Mouse (Mus musculus) central nervous system, embryonic 18 days (tissue): ENCODE measurements around the gene Olfr1282. TPM values are rescaled to one million over a fixed set of nuclear protein-coding genes. Genes with fewer than 3 reads are reported as not detected.

ENCODE experiments used
- polyA plus RNA-seq: library from polyadenylated mRNA; depleted of rRNA; stranded (reverse); fragments of >200 nt; gene quantifications from 2 replicates; pipeline ENCODE4 v1.2.3, GENCODE M21; 2012; rRNA removed

The Olfr1282 gene
- polyA plus RNA-seq, result not detected in 2 replicates

DNA sequence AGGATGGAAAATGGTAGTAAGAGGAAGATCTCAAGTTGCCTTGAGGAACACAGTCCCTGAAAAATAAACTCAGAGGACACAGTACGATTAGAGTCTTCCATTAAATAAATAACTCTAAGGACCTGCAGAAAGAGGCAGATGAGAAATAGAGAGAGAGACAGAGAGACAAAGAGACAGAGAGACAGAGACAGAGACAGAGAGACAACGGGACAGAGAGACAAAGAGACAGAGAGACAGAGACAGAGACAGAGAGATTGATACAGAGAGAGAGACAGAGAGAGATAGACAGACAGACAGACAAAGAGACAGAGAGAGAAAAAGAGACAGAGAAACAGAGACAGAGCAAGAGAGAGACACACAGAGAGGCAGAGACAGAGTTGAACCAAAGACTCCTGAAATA, at the start of gene Olfr1282:
Gene Olfr1282, minus strand, starts transcription at position 101 of the 400 bp plus-strand sequence.

GRCm38 (mm10) chr2:111375222-111375621, 39.3 kb upstream of the Olfr1282 start, which contains the start of gene Olfr1284:
Gene Olfr1284 (plus strand): TSS chr2:111375522.

GRCm38 (mm10) chr2:111366490-111366889, 30.6 kb upstream of the Olfr1282 start, which contains the start of gene Olfr1283:
Gene Olfr1283 (plus strand): TSS chr2:111366790.

GRCm38 (mm10) chr2:111326220-111326619, 9.7 kb downstream of the Olfr1282 start, which contains the start of gene Olfr1281:
Gene Olfr1281 (plus strand): TSS chr2:111326520.

GRCm38 (mm10) chr2:111313717-111314116, 22.2 kb downstream of the Olfr1282 start, which contains the start of gene Olfr1280:
Gene Olfr1280 (plus strand): TSS chr2:111314017.

DNA sequence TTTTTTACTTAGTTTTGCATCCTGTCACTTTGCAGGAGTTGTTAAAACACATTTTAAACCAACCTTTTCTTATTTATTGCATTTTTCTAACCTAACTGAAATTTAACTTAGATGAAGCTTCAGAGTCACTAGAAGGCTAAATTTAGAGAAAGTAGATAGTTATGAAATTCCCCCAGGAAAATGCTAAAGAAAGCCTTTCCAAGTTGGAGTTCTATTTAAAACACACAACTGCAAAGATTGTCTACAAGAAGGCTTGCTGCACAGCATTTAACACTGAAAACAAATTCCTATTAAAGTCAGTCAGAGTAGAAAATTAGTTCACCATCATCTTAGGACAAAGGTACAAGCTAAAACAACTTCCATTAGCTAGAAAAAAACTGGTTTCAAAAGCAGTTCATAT, 35.5 kb downstream of the Olfr1282 start, which contains the start of gene Olfr1279:
Gene Olfr1279, plus strand, starts transcription at position 262 of the 400 bp plus-strand sequence.

GRCm38 (mm10) chr2:111289836-111290235, 46.0 kb downstream of the Olfr1282 start, which contains the start of gene Olfr1278:
Gene Olfr1278 (plus strand): TSS chr2:111290136.

Other genes with a start within 250 kb of the Olfr1282 start
- gene Gm13941, start 230.1 kb downstream of the Olfr1282 start, polyA plus RNA-seq, result not detected in 2 replicates
- not detected in 2 replicates for gene Gm15130, start 183.1 kb downstream of the Olfr1282 start, polyA plus RNA-seq
- gene 4930430A15Rik, start 106.5 kb downstream of the Olfr1282 start, polyA plus RNA-seq, result not detected in 2 replicates
- not detected in 2 replicates for gene Olfr1275, start 100.8 kb downstream of the Olfr1282 start, polyA plus RNA-seq
- not detected in 2 replicates for gene Olfr1276, start 81.6 kb downstream of the Olfr1282 start, polyA plus RNA-seq
- not detected in 2 replicates for gene Olfr1277, start 62.0 kb downstream of the Olfr1282 start, polyA plus RNA-seq
- gene Olfr1278, start 45.9 kb downstream of the Olfr1282 start, polyA plus RNA-seq, result not detected in 2 replicates
- gene Olfr1279, start 35.4 kb downstream of the Olfr1282 start, polyA plus RNA-seq, result not detected in 2 replicates
- gene Olfr1280, start 22.1 kb downstream of the Olfr1282 start, polyA plus RNA-seq, result not detected in 2 replicates
- not detected in 2 replicates for gene Olfr1281, start 9.6 kb downstream of the Olfr1282 start, polyA plus RNA-seq
- gene Olfr1283, start 30.7 kb upstream of the Olfr1282 start, polyA plus RNA-seq, result not detected in 2 replicates
- gene Olfr1284, start 39.4 kb upstream of the Olfr1282 start, polyA plus RNA-seq, result not detected in 2 replicates
- gene Olfr1286, start 87.0 kb upstream of the Olfr1282 start, polyA plus RNA-seq, result not detected in 2 replicates
- gene Olfr1287, start 113.1 kb upstream of the Olfr1282 start, polyA plus RNA-seq, result not detected in 2 replicates
- not detected in 2 replicates for gene Olfr1288, start 138.0 kb upstream of the Olfr1282 start, polyA plus RNA-seq
- gene Olfr1289, start 144.7 kb upstream of the Olfr1282 start, polyA plus RNA-seq, result not detected in 2 replicates
- not detected in 2 replicates for gene Olfr1290, start 157.8 kb upstream of the Olfr1282 start, polyA plus RNA-seq
- gene Olfr1291-ps1, start 161.1 kb upstream of the Olfr1282 start, polyA plus RNA-seq, result not detected in 2 replicates
- not detected in 2 replicates for gene Olfr1293-ps, start 189.1 kb upstream of the Olfr1282 start, polyA plus RNA-seq
- not detected in 2 replicates for gene Olfr1294, start 204.2 kb upstream of the Olfr1282 start, polyA plus RNA-seq
- not detected in 2 replicates for gene Olfr1295, start 233.6 kb upstream of the Olfr1282 start, polyA plus RNA-seq